Mouse (Mus musculus): ENCODE results near the gene Psme3. TPM values are rescaled to one million over a fixed set of nuclear protein-coding genes. Genes with fewer than 3 reads are reported as not detected.
"Not testable (repeated sequence)": the region's sequence is repeated elsewhere in the genome, so short reads cannot be mapped to it uniquely, and the experiment has no call there.

Gene Psme3
- total RNA-seq, 2 experiments from 2014 or later, result 118 to 127 TPM

- no peak for DNase-seq (ENCODE audit: low spot score in 2 of 2)
Observed at GRCm38 (mm10) chr11:101311083-101311482, 4.9 kb upstream of the Psme3 start.

DNA sequence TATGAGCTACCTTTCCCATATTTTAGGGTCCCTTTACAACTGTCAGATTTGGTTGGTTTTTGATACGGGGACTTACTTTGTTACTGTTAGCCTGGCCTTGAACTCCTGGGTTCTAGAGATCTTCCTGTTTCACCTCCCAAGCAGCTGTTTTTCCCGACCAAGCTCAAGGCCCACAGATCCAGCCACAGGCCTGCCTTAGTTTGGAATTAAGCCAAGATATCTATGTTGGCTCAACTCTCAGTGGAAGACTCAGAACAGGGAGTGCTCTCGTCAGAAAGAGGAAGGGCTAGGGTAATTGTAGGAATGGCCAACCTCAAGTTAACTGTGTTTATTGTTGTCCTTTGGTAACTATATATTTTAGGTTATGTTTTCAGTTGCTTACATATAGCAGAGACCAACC lies 3.9 kb upstream of the Psme3 start:
- no peak for DNase-seq (ENCODE audit: low spot score in 2 of 2)

DNA sequence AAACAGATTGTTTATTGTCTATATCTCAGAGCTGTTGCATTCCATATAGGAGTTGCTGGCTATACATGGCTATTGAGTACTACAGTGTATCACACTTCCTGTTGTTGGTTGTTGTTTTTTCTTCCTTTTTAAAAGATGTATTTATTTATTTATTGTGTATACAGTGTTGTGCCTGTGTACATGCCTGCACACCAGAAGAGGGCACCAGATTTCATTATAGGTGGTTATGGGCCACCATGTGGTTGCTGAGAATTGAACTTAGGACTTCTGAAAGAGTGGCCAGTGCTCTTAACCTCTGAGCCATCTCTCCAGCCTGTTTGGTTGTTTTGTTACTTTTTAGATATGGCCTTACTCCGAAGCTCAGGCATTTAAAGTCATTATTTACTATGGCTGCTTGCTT lies 1.4 kb upstream of the Psme3 start:
- no peak for DNase-seq (ENCODE audit: low spot score in 2 of 2)

- no peak for DNase-seq (ENCODE audit: low spot score in 2 of 2)
Observed at GRCm38 (mm10) chr11:101315082-101315650, 847 bp upstream of the Psme3 start.

- no peak for DNase-seq (ENCODE audit: low spot score in 2 of 2)
Observed at GRCm38 (mm10) chr11:101316501-101316917, 496 bp downstream of the Psme3 start.

DNA sequence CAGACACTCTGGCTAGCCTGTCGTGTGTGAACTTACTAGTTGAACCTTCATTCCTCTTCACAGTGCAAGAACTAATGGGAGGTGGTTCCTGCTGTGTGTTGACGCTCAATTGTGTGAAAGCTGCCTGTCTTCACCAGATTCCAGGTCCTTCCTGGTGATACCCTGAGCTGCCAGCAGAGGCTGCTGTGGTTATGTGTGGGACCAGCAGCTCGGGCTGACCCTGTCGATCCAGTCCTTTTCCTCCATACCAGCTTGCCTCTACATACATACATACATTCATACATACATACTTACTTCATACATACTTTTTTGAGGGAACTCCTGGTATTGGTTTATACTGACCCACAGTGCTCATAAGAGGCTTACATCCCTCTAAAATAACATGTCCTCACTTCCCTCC lies 7.6 kb downstream of the Psme3 start:
- peak; percentile 43 to 88 for DNase-seq (ENCODE audit: low spot score in 2 of 2)

DNA sequence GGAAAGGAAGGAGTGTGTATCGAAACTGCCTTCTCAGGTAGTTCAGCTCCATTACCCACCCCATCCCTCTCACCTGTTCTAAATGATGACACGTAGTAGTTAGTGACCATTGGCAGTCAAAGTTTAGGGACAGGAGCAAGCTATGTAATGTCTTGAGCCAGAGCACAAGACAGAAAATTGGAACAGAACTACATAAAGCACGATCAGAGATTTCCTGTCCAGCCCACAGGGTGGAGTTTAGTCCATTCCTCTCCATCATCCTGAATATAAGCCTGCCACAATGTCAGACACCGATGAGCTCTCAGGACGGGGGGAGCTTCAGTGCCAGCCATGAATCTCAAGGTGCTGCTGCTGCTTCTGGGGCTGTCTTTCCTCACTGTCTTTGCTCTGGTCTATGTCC lies 8.8 kb downstream of the Psme3 start, which contains the start of gene Aoc2:
Gene Aoc2 (plus strand): TSS at position 301 of the 400 bp plus-strand sequence.
- no peak for DNase-seq (ENCODE audit: low spot score in 2 of 2)

- DNase-seq (ENCODE audit: low spot score in 2 of 2), result not testable (repeated sequence)
Observed at GRCm38 (mm10) chr11:101325201-101325600, 9.2 kb downstream of the Psme3 start.

GRCm38 (mm10) chr11:101326147-101326546 lies 10.1 kb downstream of the Psme3 start:
- DNase-seq (ENCODE audit: low spot score in 2 of 2), result no peak

DNA sequence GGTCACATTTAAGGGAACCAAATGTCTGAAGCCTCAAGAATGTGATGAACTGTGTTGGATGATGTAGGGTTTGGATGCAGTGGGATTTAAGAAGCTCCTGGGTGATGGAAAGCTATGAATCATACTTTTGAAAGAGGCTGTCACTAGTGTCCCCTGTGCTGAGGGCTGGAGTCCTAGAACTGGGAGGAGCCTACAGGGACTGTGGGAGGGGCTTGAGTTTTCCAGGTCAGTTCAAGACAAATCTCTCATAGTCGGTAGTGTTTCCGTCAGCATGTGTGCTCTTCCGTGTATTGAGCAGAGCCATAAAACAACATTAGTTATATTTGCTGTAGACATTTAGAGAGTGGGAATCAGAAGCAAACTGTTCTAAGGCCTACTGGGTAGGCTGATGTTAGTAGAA lies 11.3 kb downstream of the Psme3 start:
- peak in 1 of 2 experiments; percentile 20 for DNase-seq (ENCODE audit: low spot score in 2 of 2)

- DNase-seq (ENCODE audit: low spot score in 2 of 2), result peak; percentile 32 to 66
Observed at GRCm38 (mm10) chr11:101328941-101329635, 13.1 kb downstream of the Psme3 start.

- no peak for DNase-seq (ENCODE audit: low spot score in 2 of 2)
Observed at GRCm38 (mm10) chr11:101330371-101330924, 14.4 kb downstream of the Psme3 start, which contains the start of gene Aoc3. TSS of gene Aoc3 (plus strand) at chr11:101330605.

- DNase-seq (ENCODE audit: low spot score in 2 of 2), result not testable (repeated sequence)
Observed at GRCm38 (mm10) chr11:101330961-101331360, 14.9 kb downstream of the Psme3 start.

- DNase-seq (ENCODE audit: low spot score in 2 of 2), result no peak
Observed at GRCm38 (mm10) chr11:101332537-101332936, 16.5 kb downstream of the Psme3 start.

DNA sequence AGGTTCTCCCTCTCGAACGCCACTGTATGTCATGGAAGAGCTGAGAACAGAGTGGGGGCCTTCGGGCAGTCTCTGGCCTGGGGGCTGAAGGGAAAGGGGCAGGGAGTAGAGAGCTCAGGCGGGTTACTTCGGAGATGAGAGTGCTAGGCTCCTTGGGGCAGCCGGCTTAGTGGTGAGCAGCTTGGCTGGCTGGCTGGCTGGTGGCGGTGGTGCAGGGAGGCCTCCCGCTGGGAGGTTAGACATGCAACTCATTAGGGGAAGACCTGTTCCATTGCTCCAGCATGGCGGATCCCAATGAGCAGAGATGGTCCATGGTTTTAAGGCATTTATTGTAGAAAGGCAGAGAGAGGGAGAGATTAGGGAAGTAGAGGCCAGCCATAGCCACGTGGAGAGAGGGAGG lies 18.0 kb downstream of the Psme3 start:
- DNase-seq (ENCODE audit: low spot score in 2 of 2), result no peak

GRCm38 (mm10) chr11:101334516-101334915 lies 18.5 kb downstream of the Psme3 start:
- no peak for DNase-seq (ENCODE audit: low spot score in 2 of 2)

DNA sequence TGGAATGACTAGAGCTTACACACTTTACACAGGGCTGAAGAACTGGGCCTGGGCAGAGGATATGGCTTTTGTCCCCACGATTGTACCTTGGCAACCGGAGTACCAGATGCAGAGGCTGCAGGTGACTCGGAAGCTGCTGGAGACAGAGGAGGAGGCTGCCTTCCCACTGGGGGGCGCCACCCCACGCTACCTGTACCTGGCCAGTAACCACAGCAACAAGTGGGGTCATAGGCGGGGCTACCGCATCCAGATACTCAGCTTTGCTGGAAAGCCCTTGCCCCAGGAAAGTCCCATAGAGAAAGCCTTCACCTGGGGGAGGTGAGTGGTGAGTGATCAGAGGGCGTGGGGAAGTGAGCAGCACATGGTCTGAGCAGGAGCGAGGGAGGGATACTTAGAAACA lies 19.7 kb downstream of the Psme3 start:
- no peak for DNase-seq (ENCODE audit: low spot score in 2 of 2)

DNA sequence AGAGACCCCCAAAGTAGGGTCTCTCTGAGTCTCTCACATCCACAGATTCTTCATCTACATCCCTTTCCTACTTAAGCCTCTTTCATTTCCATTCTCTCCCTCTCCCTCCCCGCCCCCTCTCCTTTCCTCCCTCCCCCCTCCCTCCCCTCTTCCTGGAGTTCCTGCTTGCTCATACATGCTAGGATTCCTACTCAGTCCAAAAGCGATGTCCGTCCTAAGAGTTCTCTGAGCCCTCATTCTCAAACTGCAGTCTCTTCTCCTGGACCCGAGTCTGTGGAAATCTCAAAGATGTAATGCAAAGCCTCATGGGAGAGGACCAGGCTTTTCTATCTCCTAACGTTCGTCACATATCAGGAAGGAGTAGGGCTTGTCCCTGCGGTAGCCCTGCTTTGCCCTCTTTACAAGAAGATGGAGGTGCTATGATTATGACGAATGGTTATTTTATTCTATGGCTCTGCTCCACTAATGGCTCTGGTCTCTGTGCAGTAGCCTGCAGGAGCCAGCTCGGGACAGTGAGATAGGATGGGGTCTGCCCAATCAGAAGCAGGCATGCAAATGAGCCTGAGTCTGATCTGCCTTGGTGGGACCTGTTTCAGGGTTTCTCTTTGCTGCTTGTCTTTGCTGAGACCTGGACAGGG lies 22.2 kb downstream of the Psme3 start:
- no peak for DNase-seq (ENCODE audit: low spot score in 2 of 2)

GRCm38 (mm10) chr11:101347083-101347775 lies 31.2 kb downstream of the Psme3 start:
- DNase-seq (ENCODE audit: low spot score in 2 of 2), result no peak

GRCm38 (mm10) chr11:101348774-101349173 lies 32.8 kb downstream of the Psme3 start:
- no peak for DNase-seq (ENCODE audit: low spot score in 2 of 2)

- DNase-seq (ENCODE audit: low spot score in 2 of 2), result no peak
Observed at GRCm38 (mm10) chr11:101349216-101349615, 33.2 kb downstream of the Psme3 start.
